Mouse (Mus musculus) left cerebral cortex, postnatal 36 days (tissue): ENCODE results near the gene Gm28051. TPM values are rescaled to one million over a fixed set of nuclear protein-coding genes. Genes with fewer than 3 reads are reported as not detected.

Experiments used
- DNase-seq, 2 experiments: peaks; one replicate each; pipeline ENCODE4 v3.0.0; 2021 to 2022; ENCODE audit warnings: low spot score in 2 of 2, mixed read lengths in 1 of 2
- intact Hi-C: fragments of 180-260 bp; cut with DNase I; formaldehyde crosslinking; loops from one replicate; pipeline ENCODE4 v1.15.1; 2025
- total RNA-seq, 2 experiments: library from RNA; stranded (reverse); gene quantifications; 2 replicates each; pipeline ENCODE4 v1.2.3; 2021

The Gm28051 gene
- not detected for total RNA-seq

GRCm38 (mm10) chr12:102757689-102758402, at the start of gene Gm28051, which contains the start of the genes Gon7 and Ubr7:
TSS of gene Gm28051 (minus strand) at chr12:102757765.
TSS of gene Gon7 (minus strand) at chr12:102757803.
TSS of gene Ubr7 (plus strand) at chr12:102757967.
- intact Hi-C loops: no loop called here
- DNase-seq: peak; percentile 97 to 98

GRCm38 (mm10) chr12:102799528-102799927, 42.0 kb upstream of the Gm28051 start:
- DNase-seq: no peak
- intact Hi-C loops: no loop called here

GRCm38 (mm10) chr12:102787927-102788326, 30.4 kb upstream of the Gm28051 start:
- DNase-seq: no peak
- intact Hi-C loops: loop anchor here (10.0 kb wide), 1 partner anchor 277 kb away; no protein-coding TSS in a partner anchor

- no peak for DNase-seq
- intact Hi-C loops: loop anchor here (10.0 kb wide), 1 partner anchor 279 kb away; no protein-coding TSS in a partner anchor
These were observed 28.0 kb upstream of the Gm28051 start for GRCm38 (mm10) chr12:102785593-102785985.

- intact Hi-C loops: loop anchor here (10.0 kb wide), 1 partner anchor 280 kb away; no protein-coding TSS in a partner anchor
- DNase-seq: no peak
These were observed 27.5 kb upstream of the Gm28051 start for GRCm38 (mm10) chr12:102784899-102785592.

- DNase-seq: no peak
- intact Hi-C loops: loop anchor here (10.0 kb wide), 1 partner anchor 282 kb away; no protein-coding TSS in a partner anchor
These were observed 25.3 kb upstream of the Gm28051 start for GRCm38 (mm10) chr12:102782841-102783240.

- intact Hi-C loops: no loop called here
- DNase-seq: no peak
These were observed 21.9 kb upstream of the Gm28051 start for GRCm38 (mm10) chr12:102779452-102779851.

- no peak for DNase-seq
- intact Hi-C loops: no loop called here
These were observed 20.6 kb upstream of the Gm28051 start for GRCm38 (mm10) chr12:102778151-102778550.

GRCm38 (mm10) chr12:102776035-102776434, 18.5 kb upstream of the Gm28051 start:
- no peak for DNase-seq
- intact Hi-C loops: no loop called here

GRCm38 (mm10) chr12:102772676-102773075, 15.1 kb upstream of the Gm28051 start:
- no peak for DNase-seq
- intact Hi-C loops: no loop called here

GRCm38 (mm10) chr12:102771601-102772000, 14.0 kb upstream of the Gm28051 start:
- intact Hi-C loops: no loop called here

GRCm38 (mm10) chr12:102769000-102769399, 11.4 kb upstream of the Gm28051 start:
- no peak for DNase-seq
- intact Hi-C loops: no loop called here

More at GRCm38 (mm10) chr12:102771601-102772000, 14.0 kb upstream of the Gm28051 start:
- no peak for DNase-seq

GRCm38 (mm10) chr12:102763696-102764095, 6.1 kb upstream of the Gm28051 start:
- DNase-seq: no peak
- intact Hi-C loops: no loop called here

GRCm38 (mm10) chr12:102761668-102762067, 4.1 kb upstream of the Gm28051 start:
- DNase-seq: no peak
- intact Hi-C loops: no loop called here

- no peak for DNase-seq
- intact Hi-C loops: no loop called here
These were observed 1.4 kb upstream of the Gm28051 start for GRCm38 (mm10) chr12:102758936-102759335.

GRCm38 (mm10) chr12:102758403-102758756, 815 bp upstream of the Gm28051 start, which contains the start of gene Gm20604:
TSS of gene Gm20604 (minus strand) at chr12:102758672.
- DNase-seq: no peak
- intact Hi-C loops: no loop called here

GRCm38 (mm10) chr12:102757055-102757688, 393 bp downstream of the Gm28051 start:
- intact Hi-C loops: no loop called here
- DNase-seq: no peak

- intact Hi-C loops: no loop called here
- DNase-seq: no peak
These were observed 1.3 kb downstream of the Gm28051 start for GRCm38 (mm10) chr12:102756304-102756703.

GRCm38 (mm10) chr12:102748256-102748655, 9.3 kb downstream of the Gm28051 start:
- DNase-seq: no peak
- intact Hi-C loops: no loop called here

GRCm38 (mm10) chr12:102744839-102745238, 12.7 kb downstream of the Gm28051 start:
- no peak for DNase-seq
- intact Hi-C loops: no loop called here
